Comparison of ENCODE assay signal across 31 mouse cellular contexts in the genomic region with DNA sequence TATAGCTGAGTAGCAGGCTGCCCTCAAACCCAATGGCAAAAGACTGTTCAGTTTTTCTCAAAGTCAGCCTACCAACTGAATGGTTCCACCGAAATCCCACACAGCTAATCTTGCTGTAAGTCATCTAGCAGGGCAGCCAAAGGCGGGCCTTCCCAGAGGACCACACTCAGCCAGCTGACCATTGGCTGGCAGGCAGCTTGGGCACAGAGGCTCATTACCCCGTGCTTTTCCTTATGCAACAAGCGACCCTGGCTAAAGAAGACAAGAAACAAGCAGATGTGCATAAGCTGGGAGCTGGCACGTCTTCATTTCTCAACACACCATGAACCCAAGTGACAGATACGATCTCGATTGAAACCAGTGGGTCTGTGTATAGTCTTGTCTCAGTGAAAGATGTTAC. TPM values are rescaled to one million over a fixed set of nuclear protein-coding genes. Genes with fewer than 3 reads are reported as not detected.
A peak's percentile ranks its signal among the peaks of the same experiment; 100 is the strongest.
DNase-seq lines count a peak whose midpoint lies in the region; ATAC-seq lines count a peak whose summit lies in the region.
"Had no signal": no experiment of that assay in that cellular context is flagged by ENCODE, and none has a peak within 500 bp of the region (broad histone marks: within the 10 kb centered on the region; RNA-seq: fewer than 3 reads in every experiment).

No protein-coding gene starts in this region.

- H3K27ac ChIP-seq in kidney, embryonic 16.5 days (ENCODE audit: low read length) = no peak overlapping the region
- no peak overlapping the region for H3K27ac ChIP-seq in intestine, embryonic 15.5 days
- H3K27ac ChIP-seq: forebrain, embryonic 12.5 days; hindbrain, embryonic 15.5 days; kidney, embryonic 15.5 days; liver, embryonic 14.5 days; neural tube, embryonic 13.5 days; stomach, postnatal 0 days had no signal

- H3K4me1 ChIP-seq in kidney, embryonic 16.5 days (ENCODE audit: insufficient read depth, low read length) = peaks cover 25% of the 10 kb centered on the region
- peaks cover 17% of the 10 kb centered on the region for H3K4me1 ChIP-seq in intestine, embryonic 15.5 days (replicated peaks)

- no peaks in the 10 kb centered on the region for H3K9me3 ChIP-seq in kidney, embryonic 16.5 days (ENCODE audit: low read length)
- H3K9me3 ChIP-seq in intestine, embryonic 15.5 days = no peaks in the 10 kb centered on the region
- H3K9me3 ChIP-seq: forebrain, embryonic 12.5 days; hindbrain, embryonic 10.5 days; hindbrain, embryonic 15.5 days; kidney, embryonic 15.5 days; neural tube, embryonic 13.5 days had no signal

- 77% methylated on average over 7 of the region's 7 CpGs for WGBS in kidney, embryonic 16.5 days
- WGBS in intestine, embryonic 15.5 days = 78% methylated on average over 7 of the region's 7 CpGs

- H3K36me3 ChIP-seq in kidney, embryonic 16.5 days (ENCODE audit: insufficient read depth, low read length) = no peaks in the 10 kb centered on the region
- no peaks in the 10 kb centered on the region for H3K36me3 ChIP-seq in intestine, embryonic 15.5 days
- H3K36me3 ChIP-seq: forebrain, embryonic 12.5 days; hindbrain, embryonic 10.5 days; hindbrain, embryonic 15.5 days; kidney, embryonic 15.5 days; neural tube, embryonic 13.5 days had no signal

- no peak for ATAC-seq in cerebellum, adult (ENCODE audit: insufficient number of reproducible peaks, low FRiP score, low TSS enrichment)
- no peak for ATAC-seq in kidney, embryonic 16.5 days (ENCODE audit: low FRiP score, low TSS enrichment)
- no peak for ATAC-seq in intestine, embryonic 15.5 days
- ATAC-seq: inflammation-experienced regulatory T-cells, adult 6 months; Patski had no signal

- H3K9ac ChIP-seq in kidney, embryonic 16.5 days (replicated peaks; ENCODE audit: low read length) = no peak overlapping the region
- no peak overlapping the region for H3K9ac ChIP-seq in intestine, embryonic 15.5 days
- H3K9ac ChIP-seq: forebrain, embryonic 12.5 days; hindbrain, embryonic 15.5 days; kidney, embryonic 15.5 days; liver, embryonic 14.5 days; lung, embryonic 14.5 days; neural tube, embryonic 13.5 days had no signal

- no peaks in the 10 kb centered on the region for H3K27me3 ChIP-seq in kidney, embryonic 16.5 days (ENCODE audit: insufficient read depth, low read length)
- H3K27me3 ChIP-seq in intestine, embryonic 15.5 days (replicated peaks) = no peaks in the 10 kb centered on the region
- H3K27me3 ChIP-seq: CH12.LX; hindbrain, embryonic 15.5 days; kidney, embryonic 15.5 days; neural tube, embryonic 13.5 days; Patski had no signal

- peak; percentile 56 for DNase-seq in adrenal gland, adult 2 months
- no peak for DNase-seq in adrenal gland, postnatal 25 days
- peak; percentile 29 for DNase-seq in cerebellum, adult 9-11 months
- DNase-seq in kidney, postnatal 10 days = peak; percentile 14
- peak; percentile 97 for DNase-seq in adipocyte (ENCODE audit: low spot score)
- DNase-seq: cerebellum, adult 11 months; cerebellum, postnatal 14 days; heart, postnatal 14 days; kidney, adult 18-20 months; kidney, postnatal 4 days; layer of hippocampus, postnatal 36 days; liver; lung, embryonic 14.5 days; lung, postnatal 14 days; right cerebral cortex, postnatal 4 days; thymus, adult 18-20 months; thymus, postnatal 36 days had no signal

- no peak overlapping the region for H3K4me3 ChIP-seq in kidney, embryonic 16.5 days (ENCODE audit: low read length)
- H3K4me3 ChIP-seq in intestine, embryonic 15.5 days (replicated peaks) = no peak overlapping the region
- H3K4me3 ChIP-seq: erythroblast, embryonic 14.5 days; forebrain, embryonic 12.5 days; hindbrain, embryonic 10.5 days; hindbrain, embryonic 15.5 days; kidney, embryonic 15.5 days; neural tube, embryonic 13.5 days had no signal

- no peak overlapping the region for H3K4me2 ChIP-seq in kidney, embryonic 16.5 days (replicated peaks; ENCODE audit: low read depth, low read length)
- H3K4me2 ChIP-seq in intestine, embryonic 15.5 days (replicated peaks) = no peak overlapping the region
- H3K4me2 ChIP-seq: forebrain, embryonic 12.5 days; hindbrain, embryonic 15.5 days; kidney, embryonic 15.5 days; lung, embryonic 14.5 days; neural tube, embryonic 13.5 days had no signal

RNA-seq across cellular contexts. Expression of a gene that starts 2.9 kb away (rescaled TPM):
- total RNA-seq in adrenal gland, adult 2 months (2021) = 10 to 100 TPM; 18.8 to 18.9 TPM
- 22.7 and 24.0 TPM in 2 replicates for polyA plus RNA-seq in adrenal gland, adult 2 months (2012; rRNA removed)
- 23.4 and 25.4 TPM in 2 replicates for total RNA-seq in adrenal gland, postnatal 25 days (2021)
- polyA plus RNA-seq in kidney, embryonic 16.5 days (2015; fragmentation: Nextera tagmentation; extraction: Ambion mirVana) = 5.0 and 5.1 TPM in 2 replicates
- polyA plus RNA-seq in intestine, embryonic 15.5 days (2015; fragmentation: Nextera tagmentation; extraction: Ambion mirVana) = 4.0 and 4.6 TPM in 2 replicates

RNA-seq across cellular contexts. Expression of a gene that starts 3.8 kb away (rescaled TPM):
- total RNA-seq in adrenal gland, adult 2 months (2021) = 100 to 1,000 TPM in 1 of 2 experiments, 10 to 100 TPM in 1; 92.2 to 113 TPM
- polyA plus RNA-seq in adrenal gland, adult 2 months (2012; rRNA removed) = 22.7 and 31.0 TPM in 2 replicates
- 84.4 and 102 TPM in 2 replicates for total RNA-seq in adrenal gland, postnatal 25 days (2021)
- 124 and 131 TPM in 2 replicates for polyA plus RNA-seq in kidney, embryonic 16.5 days (2015; fragmentation: Nextera tagmentation; extraction: Ambion mirVana)
- 128 and 131 TPM in 2 replicates for polyA plus RNA-seq in intestine, embryonic 15.5 days (2015; fragmentation: Nextera tagmentation; extraction: Ambion mirVana)
